Mouse (Mus musculus) stomach, postnatal 0 days (tissue): Measurements from ENCODE around the gene Mettl4. TPM values are rescaled to one million over a fixed set of nuclear protein-coding genes. Genes with fewer than 3 reads are reported as not detected.
A peak's percentile ranks its signal among the peaks of the same experiment; 100 is the strongest.
"Not testable (repeated sequence)": the region's sequence is repeated elsewhere in the genome, so short reads cannot be mapped to it uniquely, and the experiment has no call there.

Experiments
- ATAC-seq: fragments of 200-750 bp; cut with Nextera tagmentation; 2 replicates; pipeline ENCODE4 v1.8.0; 2017; ENCODE audit not compliant: low FRiP score, low TSS enrichment
- DNase-seq: peaks from one replicate; pipeline ENCODE4 v3.0.0-alpha.2; 2016; ENCODE audit warnings: low spot score
- H3K27ac ChIP-seq: fragments of 300-500 bp; sonication (generic); replicated peaks from 2 replicates; pipeline ENCODE4 v1.5.1; 2014; ENCODE audit warnings: mild to moderate bottlenecking, control low read depth
- H3K27me3 ChIP-seq: fragments of 300-500 bp; sonication (generic); 2 replicates; pipeline ENCODE4 v1.6.1; 2014; ENCODE audit warnings: low read length; ENCODE audit not compliant: control insufficient read depth, insufficient read depth
- H3K36me3 ChIP-seq: fragments of 300-500 bp; sonication (generic); 2 replicates; pipeline ENCODE4 v1.6.1; 2014; ENCODE audit warnings: low read length, mixed read lengths; ENCODE audit not compliant: control insufficient read depth, insufficient read depth
- H3K4me1 ChIP-seq: fragments of 300-500 bp; sonication (generic); replicated peaks from 2 replicates; pipeline ENCODE4 v1.6.1; 2014; ENCODE audit warnings: antibody characterized with exemption; ENCODE audit not compliant: control insufficient read depth, insufficient read depth
- H3K4me2 ChIP-seq: fragments of 300-500 bp; sonication (generic); replicated peaks from 2 replicates; pipeline ENCODE4 v1.6.1; 2014; ENCODE audit warnings: low read depth, mild to moderate bottlenecking, control low read depth, moderate library complexity
- H3K4me3 ChIP-seq: fragments of 300-500 bp; sonication (generic); 2 replicates; pipeline ENCODE4 v1.5.1; 2014; ENCODE audit warnings: low read depth, low read length, control low read depth
- H3K9ac ChIP-seq: fragments of 300-500 bp; sonication (generic); 2 replicates; pipeline ENCODE4 v1.6.1; 2014; ENCODE audit warnings: mild to moderate bottlenecking, low read length, control low read depth, mixed read lengths
- H3K9me3 ChIP-seq: fragments of 300-500 bp; sonication (generic); 2 replicates; pipeline ENCODE4 v1.6.1; 2016; ENCODE audit warnings: low read length; ENCODE audit not compliant: control insufficient read depth
- CTCF ChIP-seq: IDR thresholded peaks from 2 replicates; pipeline ENCODE4 v1.5.1; 2016; ENCODE audit warnings: antibody characterized with exemption, low read depth, mild to moderate bottlenecking, moderate library complexity
- EP300 ChIP-seq: optimal IDR thresholded peaks from 2 replicates; pipeline ENCODE3; 2016; ENCODE audit warnings: antibody characterized with exemption
- WGBS: fragments of 180-500 bp; shearing (Covaris S2); extraction: QIAGEN DNeasy Blood & Tissue Kit; methylation state at CpG from one replicate; pipeline ENCODE4 v1.1.7; 2014; 5-methylcytosine and 5-hydroxymethylcytosine counted together
- polyA plus RNA-seq: library from polyadenylated mRNA; unstranded; fragments of >200 nt; fragmentation: Nextera tagmentation; extraction: Ambion mirVana; gene quantifications from 2 replicates; pipeline ENCODE4 v1.2.1, GENCODE M21; 2015

The Mettl4 gene
- polyA plus RNA-seq, 1 experiment from 2014 or later: 6.5 TPM

GRCm38 (mm10) chr17:94750136-94750729 is 414 bp upstream of the Mettl4 start:
- H3K36me3 ChIP-seq: no peaks in the 10 kb centered on the region
- no peak for DNase-seq
- no peak; the same call in none of the 2 replicates for ATAC-seq
- TF ChIP-seq CTCF (no peak), EP300 (no peak)
- H3K9ac ChIP-seq: peak overlapping the region; percentile 67
- peak overlapping the region; percentile 58 for H3K4me2 ChIP-seq
- H3K4me1 ChIP-seq: no peaks in the 10 kb centered on the region
- under 1% methylated on average over 22 of the region's 22 CpGs for WGBS
- H3K27me3 ChIP-seq: no peaks in the 10 kb centered on the region
- peak overlapping the region; percentile 50 for H3K4me3 ChIP-seq
- H3K9me3 ChIP-seq: no peaks in the 10 kb centered on the region
- peak overlapping the region; percentile 91; the same call in 1 of the 2 replicates for H3K27ac ChIP-seq

GRCm38 (mm10) chr17:94738173-94738572 is 11.6 kb downstream of the Mettl4 start:
- 89% methylated on average over 4 of the region's 4 CpGs for WGBS
- ATAC-seq: no peak

GRCm38 (mm10) chr17:94735885-94736284 is 13.9 kb downstream of the Mettl4 start:
- H3K27ac ChIP-seq: no peak overlapping the region
- no peak overlapping the region for H3K9ac ChIP-seq
- TF ChIP-seq EP300 (no peak), CTCF (no peak)
- H3K4me3 ChIP-seq: no peak overlapping the region
- H3K9me3 ChIP-seq: no peaks in the 10 kb centered on the region
- H3K4me2 ChIP-seq: no peak overlapping the region
- H3K27me3 ChIP-seq: no peaks in the 10 kb centered on the region
- DNase-seq (no peak), ATAC-seq (no peak)
- no peaks in the 10 kb centered on the region for H3K4me1 ChIP-seq
- no peaks in the 10 kb centered on the region for H3K36me3 ChIP-seq

More at GRCm38 (mm10) chr17:94738173-94738572, 11.6 kb downstream of the Mettl4 start:
- H3K27ac ChIP-seq: no peak overlapping the region
- no peak for DNase-seq
- H3K9me3 ChIP-seq: no peaks in the 10 kb centered on the region
- TF ChIP-seq CTCF: no peak
- TF ChIP-seq EP300: no peak
- H3K4me2 ChIP-seq: no peak overlapping the region
- no peaks in the 10 kb centered on the region for H3K36me3 ChIP-seq
- no peak overlapping the region for H3K9ac ChIP-seq
- no peaks in the 10 kb centered on the region for H3K4me1 ChIP-seq
- no peaks in the 10 kb centered on the region for H3K27me3 ChIP-seq
- H3K4me3 ChIP-seq: no peak overlapping the region

- no peaks in the 10 kb centered on the region for H3K36me3 ChIP-seq
- peak; percentile 71 for TF ChIP-seq CTCF
- TF ChIP-seq EP300: no peak
- H3K27ac ChIP-seq: no peak overlapping the region
- no peak for DNase-seq
- H3K9me3 ChIP-seq: no peaks in the 10 kb centered on the region
- H3K4me2 ChIP-seq: no peak overlapping the region
- no peak overlapping the region for H3K9ac ChIP-seq
- no peaks in the 10 kb centered on the region for H3K4me1 ChIP-seq
- H3K4me3 ChIP-seq: no peak overlapping the region
- no peaks in the 10 kb centered on the region for H3K27me3 ChIP-seq
- ATAC-seq: no peak
- WGBS: 70% methylated on average over 4 of the region's 4 CpGs
These were observed 14.4 kb downstream of the Mettl4 start for GRCm38 (mm10) chr17:94735437-94735836.

- peak; percentile 18 for DNase-seq
These were observed 19.4 kb downstream of the Mettl4 start for GRCm38 (mm10) chr17:94730416-94730815.

GRCm38 (mm10) chr17:94726750-94727149 is 23.1 kb downstream of the Mettl4 start:
- ATAC-seq: no peak
- Histone ChIP-seq H3K4me2 (no peak overlapping the region), H3K4me1 (no peaks in the 10 kb centered on the region), H3K36me3 (no peaks in the 10 kb centered on the region), H3K27me3 (no peaks in the 10 kb centered on the region), H3K9ac (no peak overlapping the region), H3K27ac (no peak overlapping the region), H3K9me3 (no peaks in the 10 kb centered on the region), H3K4me3 (no peak overlapping the region)
- TF ChIP-seq CTCF: no peak
- TF ChIP-seq EP300: no peak
- WGBS: 91% methylated on average over 4 of the region's 4 CpGs
- no peak for DNase-seq

More at GRCm38 (mm10) chr17:94730416-94730815, 19.4 kb downstream of the Mettl4 start:
- not testable (repeated sequence) for H3K4me3 ChIP-seq, H3K9ac ChIP-seq, ATAC-seq, H3K9me3 ChIP-seq, H3K4me1 ChIP-seq, H3K27me3 ChIP-seq, H3K36me3 ChIP-seq, H3K27ac ChIP-seq, H3K4me2 ChIP-seq
- 32% methylated on average over 2 of the region's 2 CpGs for WGBS
- TF ChIP-seq CTCF: peak; percentile 75
